28 mouse cellular contexts compared by ENCODE assay signal in the genomic region with DNA sequence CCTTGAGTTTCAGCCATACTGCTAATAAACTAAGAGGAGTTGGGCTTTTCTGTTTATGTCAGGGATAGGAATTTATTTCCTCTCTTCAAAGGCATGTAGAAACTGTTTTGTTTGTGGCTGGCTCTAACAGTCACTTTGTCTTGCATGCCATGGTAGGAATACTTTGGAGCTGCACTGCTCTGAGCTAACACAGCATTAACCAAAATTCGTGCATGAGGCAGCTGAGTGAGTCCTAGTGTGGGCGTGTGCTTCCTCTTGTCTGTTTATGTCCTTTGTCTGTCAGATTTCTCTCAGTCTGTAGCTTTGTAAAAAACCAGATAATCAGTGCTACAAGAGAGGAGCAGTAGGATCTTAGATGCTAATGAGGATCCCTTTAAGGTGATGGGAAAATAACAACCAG. TPM values are rescaled to one million over a fixed set of nuclear protein-coding genes. Genes with fewer than 3 reads are reported as not detected.
"Had no signal": no experiment of that assay in that cellular context is flagged by ENCODE, and none has a peak within 500 bp of the region (broad histone marks: within the 10 kb centered on the region; RNA-seq: fewer than 3 reads in every experiment).

No protein-coding gene starts in this region.

- ATAC-seq: hindbrain, embryonic 16.5 days; inflammation-experienced regulatory T-cells, adult 6 months; intestine, embryonic 15.5 days; intestine, postnatal 0 days; liver, embryonic 12.5 days had no signal

- H3K36me3 ChIP-seq: heart, embryonic 12.5 days; intestine, embryonic 15.5 days; liver, embryonic 12.5 days had no signal

- DNase-seq: gastrocnemius, postnatal 25 days; heart, adult 18-20 months; heart, postnatal 10 days; heart, postnatal 4 days; kidney, adult 18-20 months; kidney, adult 8-10 months; kidney, postnatal 10 days; kidney, postnatal 25 days; kidney, postnatal 4 days; left cerebral cortex, postnatal 4 days had no signal

- H3K27ac ChIP-seq: heart, embryonic 10.5 days; hindbrain, embryonic 10.5 days; hindbrain, embryonic 12.5 days; hindbrain, embryonic 14.5 days; intestine, embryonic 15.5 days; layer of hippocampus, adult 2 months; limb, embryonic 13.5 days; limb, embryonic 15.5 days; liver, embryonic 12.5 days had no signal

- H3K27me3 ChIP-seq: heart, embryonic 12.5 days; hindbrain, embryonic 12.5 days; intestine, embryonic 15.5 days; limb, embryonic 13.5 days; limb, embryonic 15.5 days; liver, embryonic 12.5 days had no signal

- H3K4me3 ChIP-seq: heart, embryonic 10.5 days; heart, embryonic 12.5 days; hindbrain, embryonic 10.5 days; hindbrain, embryonic 12.5 days; intestine, embryonic 15.5 days; layer of hippocampus, adult 2 months; limb, embryonic 13.5 days; limb, embryonic 15.5 days; liver, embryonic 12.5 days had no signal

- H3K9me3 ChIP-seq: heart, embryonic 10.5 days; heart, embryonic 12.5 days; hindbrain, embryonic 10.5 days; hindbrain, embryonic 12.5 days; intestine, embryonic 15.5 days; limb, embryonic 13.5 days; limb, embryonic 15.5 days; liver, embryonic 12.5 days had no signal

- H3K4me2 ChIP-seq: heart, embryonic 12.5 days; hindbrain, embryonic 12.5 days; hindbrain, embryonic 14.5 days; intestine, embryonic 15.5 days; limb, embryonic 13.5 days; limb, embryonic 15.5 days; liver, embryonic 12.5 days had no signal

- H3K4me1 ChIP-seq: heart, embryonic 10.5 days; heart, embryonic 12.5 days; hindbrain, embryonic 10.5 days; hindbrain, embryonic 12.5 days; intestine, embryonic 15.5 days; limb, embryonic 13.5 days; limb, embryonic 15.5 days had no signal

- H3K9ac ChIP-seq: heart, embryonic 12.5 days; hindbrain, embryonic 12.5 days; hindbrain, embryonic 14.5 days; intestine, embryonic 15.5 days; limb, embryonic 13.5 days; limb, embryonic 15.5 days; liver, embryonic 12.5 days had no signal

RNA-seq across cellular contexts. Expression of a gene that starts 3.9 kb away (rescaled TPM):
- total RNA-seq: gastrocnemius, adult 8-10 months; gastrocnemius, postnatal 25 days; heart, adult 18-20 months; heart, postnatal 10 days had no signal
- polyA plus RNA-seq: liver, adult 2 months; liver, embryonic 12.5 days had no signal

RNA-seq across cellular contexts. Expression of a gene that starts 23.2 kb away (rescaled TPM):
- total RNA-seq: gastrocnemius, adult 8-10 months; gastrocnemius, postnatal 25 days; granulocyte monocyte progenitor cell, adult 5-6 weeks; heart, adult 18-20 months; heart, adult 8-10 months; heart, postnatal 25 days; heart, postnatal 4 days had no signal
- polyA plus RNA-seq: liver, adult 2 months had no signal
